Mouse (Mus musculus) right cerebral cortex, postnatal 14 days (tissue): ENCODE measurements around the gene Cdc42.

ENCODE experiments used
- DNase-seq: peaks from one replicate; pipeline ENCODE4 v3.0.0; 2022

Cdc42 gene

GRCm38 (mm10) chr4:137313511-137313910 lies 44.0 kb downstream of the Cdc42 start:
- no peak for DNase-seq

GRCm38 (mm10) chr4:137308377-137308776 lies 49.1 kb downstream of the Cdc42 start:
- no peak for DNase-seq

GRCm38 (mm10) chr4:137306991-137307706 lies 50.4 kb downstream of the Cdc42 start:
- DNase-seq: no peak

GRCm38 (mm10) chr4:137306577-137306888 lies 51.0 kb downstream of the Cdc42 start:
- no peak for DNase-seq

GRCm38 (mm10) chr4:137305831-137306576 lies 51.5 kb downstream of the Cdc42 start:
- no peak for DNase-seq

- no peak for DNase-seq
Measured at GRCm38 (mm10) chr4:137305066-137305465, 52.5 kb downstream of the Cdc42 start.

- no peak for DNase-seq
Measured at GRCm38 (mm10) chr4:137304106-137304505, 53.4 kb downstream of the Cdc42 start.

GRCm38 (mm10) chr4:137301635-137302034 lies 55.9 kb downstream of the Cdc42 start:
- no peak for DNase-seq

GRCm38 (mm10) chr4:137300227-137300626 lies 57.3 kb downstream of the Cdc42 start:
- no peak for DNase-seq

- DNase-seq: no peak
Measured at GRCm38 (mm10) chr4:137298406-137298805, 59.1 kb downstream of the Cdc42 start.

- no peak for DNase-seq
Measured at GRCm38 (mm10) chr4:137297611-137298010, 59.9 kb downstream of the Cdc42 start.

GRCm38 (mm10) chr4:137294951-137295350 lies 62.6 kb downstream of the Cdc42 start:
- DNase-seq: peak; percentile 54

GRCm38 (mm10) chr4:137294474-137294873 lies 63.0 kb downstream of the Cdc42 start:
- no peak for DNase-seq

GRCm38 (mm10) chr4:137294032-137294431 lies 63.5 kb downstream of the Cdc42 start:
- DNase-seq: no peak

- no peak for DNase-seq
Measured at GRCm38 (mm10) chr4:137292625-137293024, 64.9 kb downstream of the Cdc42 start.

- DNase-seq: no peak
Measured at GRCm38 (mm10) chr4:137290250-137290649, 67.3 kb downstream of the Cdc42 start.

GRCm38 (mm10) chr4:137289701-137290100 lies 67.8 kb downstream of the Cdc42 start:
- no peak for DNase-seq

GRCm38 (mm10) chr4:137287818-137288217 lies 69.7 kb downstream of the Cdc42 start:
- DNase-seq: peak; percentile 63

- DNase-seq: no peak
Measured at GRCm38 (mm10) chr4:137287206-137287605, 70.3 kb downstream of the Cdc42 start.

GRCm38 (mm10) chr4:137286662-137286953 lies 70.9 kb downstream of the Cdc42 start:
- no peak for DNase-seq

GRCm38 (mm10) chr4:137285876-137286661 lies 71.5 kb downstream of the Cdc42 start:
- DNase-seq: no peak

- DNase-seq: no peak
Measured at GRCm38 (mm10) chr4:137283407-137283732, 74.2 kb downstream of the Cdc42 start.

- no peak for DNase-seq
Measured at GRCm38 (mm10) chr4:137282584-137283406, 74.7 kb downstream of the Cdc42 start.
